Mouse (Mus musculus): ENCODE data around the gene Oxct2a. TPM values are rescaled to one million over a fixed set of nuclear protein-coding genes. Genes with fewer than 3 reads are reported as not detected.
A peak's percentile ranks its signal among the peaks of the same experiment; 100 is the strongest.
"Not testable (repeated sequence)": the region's sequence is repeated elsewhere in the genome, so short reads cannot be mapped to it uniquely, and the experiment has no call there.

Oxct2a gene
- polyA plus RNA-seq, 1 experiment from 2014 or later: not detected

DNA sequence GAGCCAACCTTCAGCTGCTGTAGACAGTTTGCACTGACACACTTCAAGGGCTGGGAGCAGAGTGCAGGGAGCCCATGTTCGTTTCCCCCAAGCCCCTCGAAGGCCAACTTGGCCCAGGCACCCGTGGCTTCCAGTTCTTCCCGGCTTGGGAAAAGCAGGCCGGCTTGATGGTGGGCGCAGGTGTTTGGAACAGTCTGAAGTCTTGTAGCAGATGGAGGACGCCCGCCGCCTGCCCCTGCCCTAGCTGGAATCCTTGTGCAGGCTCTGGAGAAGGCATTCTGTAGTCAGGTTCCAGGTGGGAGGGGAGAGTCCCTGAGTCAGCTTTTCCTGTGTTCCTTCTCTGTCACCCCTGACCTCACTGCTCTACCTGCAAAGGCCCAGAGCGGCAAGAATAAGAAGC, 16.4 kb downstream of the Oxct2a start:
- Histone ChIP-seq H3K4me2 (ENCODE audit: low read length) (no peak overlapping the region), H3K9ac (ENCODE audit: low read length) (no peak overlapping the region), H3K4me1 (replicated peaks; ENCODE audit: control insufficient read depth, insufficient read depth, low read length) (no peaks in the 10 kb centered on the region), H3K27me3 (replicated peaks; ENCODE audit: control insufficient read depth, insufficient read depth, low read length) (no peaks in the 10 kb centered on the region), H3K4me3 (ENCODE audit: low read depth, low read length) (no peak overlapping the region), H3K27ac (ENCODE audit: low read depth) (no peak overlapping the region), H3K36me3 (ENCODE audit: control insufficient read depth, insufficient read depth, low read length) (peaks cover 19% of the 10 kb centered on the region), H3K9me3 (ENCODE audit: control insufficient read depth, low read length) (0 out of 2 replicates have a peak, but pooled peaks cover 4% of the 10 kb centered on the region)
- DNase-seq (ENCODE audit: low spot score) (no peak), ATAC-seq (replicated peaks; ENCODE audit: low FRiP score, low TSS enrichment, low read depth) (no peak)
- WGBS: 88% methylated on average over 10 of the region's 10 CpGs

DNA sequence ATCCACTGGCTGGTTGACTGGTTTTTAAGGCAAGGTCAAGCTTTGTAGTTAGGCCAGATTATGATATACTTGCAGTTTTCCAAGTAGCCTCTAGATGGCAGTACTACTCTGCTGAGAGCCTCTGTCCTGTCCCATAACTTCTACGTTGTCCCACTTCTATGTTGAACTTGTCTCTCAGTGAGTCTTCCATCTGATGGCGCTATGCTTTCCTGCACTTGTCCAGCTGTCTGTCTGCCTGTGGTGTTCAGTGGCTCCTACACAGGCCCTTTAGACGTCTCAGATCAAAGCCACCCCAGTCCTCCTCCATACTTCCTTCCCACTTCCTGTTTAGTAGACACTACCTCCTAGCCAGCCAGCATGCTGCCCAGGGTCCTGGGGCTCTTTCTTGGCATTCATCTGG, 17.6 kb downstream of the Oxct2a start:
- peaks cover 29% of the 10 kb centered on the region for H3K36me3 ChIP-seq (ENCODE audit: control insufficient read depth, insufficient read depth, low read length)
- H3K27ac ChIP-seq (ENCODE audit: low read depth): no peak overlapping the region
- DNase-seq (ENCODE audit: low spot score) (peak; percentile 71), ATAC-seq (replicated peaks; ENCODE audit: low FRiP score, low TSS enrichment, low read depth) (peak; percentile 48; the same call in 1 of the 2 replicates)
- no peak overlapping the region for H3K4me3 ChIP-seq (ENCODE audit: low read depth, low read length)
- H3K9me3 ChIP-seq (ENCODE audit: control insufficient read depth, low read length): 0 out of 2 replicates have a peak, but pooled peaks cover 4% of the 10 kb centered on the region
- no peak overlapping the region for H3K9ac ChIP-seq (ENCODE audit: low read length)
- 34% methylated on average over 3 of the region's 3 CpGs for WGBS
- H3K4me2 ChIP-seq (ENCODE audit: low read length): no peak overlapping the region
- no peaks in the 10 kb centered on the region for H3K27me3 ChIP-seq (replicated peaks; ENCODE audit: control insufficient read depth, insufficient read depth, low read length)
- no peaks in the 10 kb centered on the region for H3K4me1 ChIP-seq (replicated peaks; ENCODE audit: control insufficient read depth, insufficient read depth, low read length)

DNA sequence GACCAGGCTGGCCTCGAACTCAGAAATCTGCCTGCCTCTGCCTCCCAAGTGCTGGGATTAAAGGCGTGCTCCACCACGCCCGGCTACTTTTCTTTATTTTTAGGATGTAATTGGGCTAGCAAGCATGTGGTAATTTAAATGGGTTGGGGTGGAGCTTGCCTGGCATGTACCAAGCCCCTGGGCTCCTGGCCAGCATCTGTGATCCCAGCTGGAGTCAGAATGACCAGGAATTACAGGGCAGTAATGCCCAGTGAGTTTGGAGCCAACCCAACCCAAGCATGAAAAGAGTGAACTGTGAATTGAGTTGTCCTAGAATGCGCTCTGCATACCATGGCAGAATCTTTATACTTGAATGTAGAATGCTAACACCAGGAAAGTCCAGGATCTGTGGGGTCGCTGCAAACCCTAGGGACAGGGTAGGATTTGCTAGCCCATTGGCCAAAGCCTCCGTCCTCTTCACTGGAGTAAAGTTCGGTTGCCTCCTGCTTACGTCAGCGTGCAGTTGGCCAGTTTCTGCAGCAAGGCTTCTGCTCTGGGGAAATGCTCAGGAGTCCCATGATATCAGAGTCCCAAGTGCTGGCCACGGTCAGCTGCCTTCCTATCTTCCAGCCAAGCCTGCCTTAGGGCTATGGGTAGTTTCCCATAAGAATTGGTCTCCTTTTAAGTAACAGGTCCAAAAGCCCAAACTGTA, 24.3 kb downstream of the Oxct2a start:
- no peak overlapping the region for H3K9ac ChIP-seq (ENCODE audit: low read length)
- DNase-seq (ENCODE audit: low spot score): no peak
- no peak overlapping the region for H3K4me2 ChIP-seq (ENCODE audit: low read length)
- WGBS: 94% methylated on average over 11 of the region's 11 CpGs
- no peaks in the 10 kb centered on the region for H3K27me3 ChIP-seq (replicated peaks; ENCODE audit: control insufficient read depth, insufficient read depth, low read length)
- H3K36me3 ChIP-seq (ENCODE audit: control insufficient read depth, insufficient read depth, low read length): peaks cover 89% of the 10 kb centered on the region
- H3K27ac ChIP-seq (ENCODE audit: low read depth): no peak overlapping the region
- H3K9me3 ChIP-seq (ENCODE audit: control insufficient read depth, low read length): 0 out of 2 replicates have a peak, but pooled peaks cover 4% of the 10 kb centered on the region
- ATAC-seq (replicated peaks; ENCODE audit: low FRiP score, low TSS enrichment, low read depth): no peak
- H3K4me1 ChIP-seq (replicated peaks; ENCODE audit: control insufficient read depth, insufficient read depth, low read length): no peaks in the 10 kb centered on the region
- H3K4me3 ChIP-seq (ENCODE audit: low read depth, low read length): no peak overlapping the region

DNA sequence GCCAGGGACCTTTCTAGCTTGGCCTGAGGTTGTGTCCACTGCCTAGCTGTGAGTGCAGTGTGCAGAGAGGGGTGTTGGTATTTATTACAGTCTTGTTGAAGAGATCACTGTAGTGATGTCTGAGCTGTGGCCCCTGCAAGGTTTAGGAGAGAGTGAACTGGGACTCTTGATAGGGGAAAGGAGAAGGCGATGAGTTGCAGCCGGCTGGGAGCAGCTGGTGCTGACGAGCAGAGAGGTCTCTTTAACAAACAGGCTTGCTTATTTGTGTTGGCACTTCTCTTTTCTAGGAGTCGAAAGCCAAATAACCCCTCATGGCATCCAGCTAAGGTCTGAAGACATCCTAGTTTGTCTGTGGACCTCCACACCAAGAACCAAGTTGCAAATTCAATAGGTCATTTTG, 25.2 kb downstream of the Oxct2a start:
- WGBS: 87% methylated on average over 4 of the region's 4 CpGs
- Histone ChIP-seq H3K27me3 (replicated peaks; ENCODE audit: control insufficient read depth, insufficient read depth, low read length) (no peaks in the 10 kb centered on the region), H3K4me2 (ENCODE audit: low read length) (no peak overlapping the region), H3K4me1 (replicated peaks; ENCODE audit: control insufficient read depth, insufficient read depth, low read length) (no peaks in the 10 kb centered on the region), H3K4me3 (ENCODE audit: low read depth, low read length) (no peak overlapping the region), H3K9ac (ENCODE audit: low read length) (no peak overlapping the region), H3K9me3 (ENCODE audit: control insufficient read depth, low read length) (no peaks in the 10 kb centered on the region), H3K27ac (ENCODE audit: low read depth) (no peak overlapping the region), H3K36me3 (ENCODE audit: control insufficient read depth, insufficient read depth, low read length) (peaks cover 90% of the 10 kb centered on the region)
- no peak for ATAC-seq (replicated peaks; ENCODE audit: low FRiP score, low TSS enrichment, low read depth)
- DNase-seq (ENCODE audit: low spot score): no peak

DNA sequence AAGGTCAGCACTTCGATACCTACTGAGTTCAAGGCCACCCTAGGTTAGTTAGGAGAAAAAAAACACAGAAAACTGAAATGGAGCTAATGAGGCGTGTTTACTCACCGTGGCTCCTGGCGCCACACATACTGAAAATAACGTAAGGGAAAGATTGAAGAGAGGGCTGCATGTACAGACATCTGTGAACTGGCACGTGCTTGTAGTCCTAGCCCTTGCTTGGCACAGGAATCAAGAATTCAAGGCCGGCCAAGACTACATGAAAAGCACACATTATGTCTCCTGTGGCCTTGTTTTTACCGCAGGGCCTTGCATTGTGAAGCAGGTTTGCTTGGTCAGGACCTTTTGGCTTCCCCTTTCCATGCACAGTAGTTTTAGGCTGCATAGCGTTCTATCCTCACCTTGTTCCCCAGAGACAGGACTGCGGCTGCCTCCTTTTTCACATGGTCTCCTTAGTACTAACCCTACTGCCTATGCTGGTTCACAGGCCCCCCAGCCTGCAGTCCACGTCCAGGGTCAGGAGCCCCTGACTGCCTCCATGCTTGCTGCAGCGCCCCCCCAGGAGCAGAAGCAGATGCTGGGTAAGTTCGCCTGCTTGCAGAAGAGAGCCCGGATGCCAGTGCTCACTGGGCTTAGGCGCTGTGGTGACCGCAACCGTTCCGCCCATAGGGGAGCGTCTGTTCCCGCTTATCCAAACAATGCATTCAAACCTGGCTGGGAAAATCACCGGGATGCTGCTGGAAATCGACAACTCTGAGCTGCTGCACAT, 26.1 kb downstream of the Oxct2a start:
- H3K4me3 ChIP-seq (ENCODE audit: low read depth, low read length): no peak overlapping the region
- no peaks in the 10 kb centered on the region for H3K4me1 ChIP-seq (replicated peaks; ENCODE audit: control insufficient read depth, insufficient read depth, low read length)
- WGBS: 95% methylated on average over 22 of the region's 22 CpGs
- H3K9me3 ChIP-seq (ENCODE audit: control insufficient read depth, low read length): no peaks in the 10 kb centered on the region
- ATAC-seq (replicated peaks; ENCODE audit: low FRiP score, low TSS enrichment, low read depth) (no peak), DNase-seq (ENCODE audit: low spot score) (no peak)
- no peak overlapping the region for H3K9ac ChIP-seq (ENCODE audit: low read length)
- H3K36me3 ChIP-seq (ENCODE audit: control insufficient read depth, insufficient read depth, low read length): peaks cover 90% of the 10 kb centered on the region
- H3K27ac ChIP-seq (ENCODE audit: low read depth): no peak overlapping the region
- no peaks in the 10 kb centered on the region for H3K27me3 ChIP-seq (replicated peaks; ENCODE audit: control insufficient read depth, insufficient read depth, low read length)
- H3K4me2 ChIP-seq (ENCODE audit: low read length): no peak overlapping the region

DNA sequence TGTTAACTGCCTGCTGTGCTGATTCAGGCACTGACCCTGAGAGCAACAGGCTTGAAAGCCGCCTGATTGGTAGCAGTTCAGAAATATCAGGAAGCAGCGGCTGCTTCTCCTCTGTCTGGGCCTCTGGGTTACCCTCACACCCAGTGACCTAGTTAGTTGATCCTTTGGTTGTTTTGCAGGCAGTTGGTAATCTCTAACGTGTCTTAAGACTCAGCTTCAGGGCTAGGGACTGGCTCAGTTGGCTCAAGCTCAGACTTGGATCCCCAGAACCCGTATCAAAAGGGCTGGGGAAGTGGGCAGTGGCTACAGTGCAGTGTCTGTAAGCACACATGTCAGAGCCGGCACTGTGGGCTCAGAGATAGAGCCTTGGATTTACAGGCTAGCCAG, 27.3 kb downstream of the Oxct2a start:
- ATAC-seq (replicated peaks; ENCODE audit: low FRiP score, low TSS enrichment, low read depth) (no peak), DNase-seq (ENCODE audit: low spot score) (no peak)
- Histone ChIP-seq H3K9ac (ENCODE audit: low read length) (no peak overlapping the region), H3K9me3 (ENCODE audit: control insufficient read depth, low read length) (no peaks in the 10 kb centered on the region), H3K27ac (ENCODE audit: low read depth) (no peak overlapping the region), H3K27me3 (replicated peaks; ENCODE audit: control insufficient read depth, insufficient read depth, low read length) (no peaks in the 10 kb centered on the region), H3K4me3 (ENCODE audit: low read depth, low read length) (no peak overlapping the region), H3K36me3 (ENCODE audit: control insufficient read depth, insufficient read depth, low read length) (peaks cover 92% of the 10 kb centered on the region), H3K4me2 (ENCODE audit: low read length) (no peak overlapping the region), H3K4me1 (replicated peaks; ENCODE audit: control insufficient read depth, insufficient read depth, low read length) (no peaks in the 10 kb centered on the region)
- WGBS: 87% methylated on average over 5 of the region's 5 CpGs

DNA sequence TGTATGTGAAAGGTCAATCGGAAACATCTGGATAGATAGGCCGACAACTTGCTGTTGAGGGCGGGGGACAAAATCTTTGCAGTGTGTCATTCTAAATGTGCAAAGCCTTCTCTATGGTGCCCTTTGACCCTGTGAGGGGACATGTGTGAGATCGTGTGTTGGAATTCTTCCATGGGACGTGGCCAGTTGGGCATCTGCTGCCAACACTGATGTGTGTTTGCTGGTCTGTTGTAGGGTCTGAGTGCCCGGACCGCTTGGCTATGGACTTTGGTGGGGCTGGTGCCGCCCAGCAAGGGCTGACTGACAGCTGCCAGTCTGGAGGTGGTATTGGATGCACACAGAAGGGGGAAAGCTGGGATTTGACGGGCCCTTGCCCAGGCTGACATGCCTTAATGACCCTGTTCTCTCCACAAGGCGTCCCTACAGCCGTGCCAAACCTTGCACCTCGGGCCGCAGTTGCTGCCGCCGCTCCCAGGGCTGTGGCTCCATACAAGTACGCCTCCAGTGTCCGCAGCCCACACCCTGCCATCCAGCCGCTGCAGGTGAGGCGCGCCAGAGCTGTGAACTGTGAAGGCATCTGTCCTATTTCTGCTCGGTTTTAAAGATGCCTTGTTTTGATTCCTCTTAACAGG, 27.8 kb downstream of the Oxct2a start:
- Histone ChIP-seq H3K9me3 (ENCODE audit: control insufficient read depth, low read length) (no peaks in the 10 kb centered on the region), H3K4me3 (ENCODE audit: low read depth, low read length) (no peak overlapping the region), H3K36me3 (ENCODE audit: control insufficient read depth, insufficient read depth, low read length) (peaks cover 92% of the 10 kb centered on the region), H3K4me2 (ENCODE audit: low read length) (no peak overlapping the region), H3K27me3 (replicated peaks; ENCODE audit: control insufficient read depth, insufficient read depth, low read length) (no peaks in the 10 kb centered on the region), H3K27ac (ENCODE audit: low read depth) (no peak overlapping the region), H3K9ac (ENCODE audit: low read length) (no peak overlapping the region), H3K4me1 (replicated peaks; ENCODE audit: control insufficient read depth, insufficient read depth, low read length) (no peaks in the 10 kb centered on the region)
- ATAC-seq (replicated peaks; ENCODE audit: low FRiP score, low TSS enrichment, low read depth): no peak
- 91% methylated on average over 21 of the region's 21 CpGs for WGBS
- no peak for DNase-seq (ENCODE audit: low spot score)

DNA sequence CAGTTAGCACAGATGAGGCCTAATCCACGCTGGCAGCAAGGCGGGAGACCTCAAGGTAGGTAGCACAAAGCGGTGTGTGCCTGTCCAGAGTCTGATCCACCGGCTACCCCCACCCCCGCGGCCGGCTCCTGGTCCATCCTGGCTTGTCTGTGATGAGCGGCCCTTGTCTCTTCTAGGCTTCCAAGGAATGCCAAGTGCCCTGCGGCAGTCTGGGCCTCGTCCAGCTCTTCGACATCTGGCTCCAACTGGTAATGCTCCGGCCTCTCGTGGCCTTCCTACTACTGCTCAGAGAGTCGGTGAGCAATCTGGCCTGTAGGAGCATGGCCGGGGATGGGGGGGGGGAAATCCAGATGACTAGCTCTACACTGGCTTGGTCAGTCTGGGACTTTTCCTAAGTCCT, 28.4 kb downstream of the Oxct2a start:
- H3K4me3 ChIP-seq (ENCODE audit: low read depth, low read length); H3K4me1 ChIP-seq (replicated peaks; ENCODE audit: control insufficient read depth, insufficient read depth, low read length); DNase-seq (ENCODE audit: low spot score); ATAC-seq (replicated peaks; ENCODE audit: low FRiP score, low TSS enrichment, low read depth); H3K4me2 ChIP-seq (ENCODE audit: low read length); H3K9me3 ChIP-seq (ENCODE audit: control insufficient read depth, low read length); H3K9ac ChIP-seq (ENCODE audit: low read length); H3K27me3 ChIP-seq (replicated peaks; ENCODE audit: control insufficient read depth, insufficient read depth, low read length); H3K27ac ChIP-seq (ENCODE audit: low read depth): not testable (repeated sequence)
- WGBS: 72% methylated on average over 15 of the region's 15 CpGs
- H3K36me3 ChIP-seq (ENCODE audit: control insufficient read depth, insufficient read depth, low read length): peaks cover 96% of the 10 kb centered on the region
